Mouse (Mus musculus) right cerebral cortex, postnatal 36 days (tissue): Measurements from ENCODE around the gene Selenon.

ENCODE experiments used
- DNase-seq, 2 experiments: peaks; one replicate each; pipeline ENCODE4 v3.0.0; 2022; ENCODE audit warnings: low spot score in 2 of 2, mixed read lengths in 1 of 2

The Selenon gene

GRCm38 (mm10) chr4:134546814-134547705 lies 4.9 kb downstream of the Selenon start:
- DNase-seq, result no peak

GRCm38 (mm10) chr4:134543261-134543660 lies 8.7 kb downstream of the Selenon start:
- DNase-seq, result peak; percentile 79 to 89

GRCm38 (mm10) chr4:134542726-134543125 lies 9.2 kb downstream of the Selenon start:
- DNase-seq, result no peak

- DNase-seq, result no peak
Observed at GRCm38 (mm10) chr4:134538997-134539580, 12.9 kb downstream of the Selenon start.

GRCm38 (mm10) chr4:134535787-134536151 lies 16.2 kb downstream of the Selenon start:
- DNase-seq, result peak; percentile 47 to 57

- DNase-seq, result peak; percentile 96
Observed at GRCm38 (mm10) chr4:134534932-134535786, 16.8 kb downstream of the Selenon start, which contains the start of gene Mtfr1l. Gene Mtfr1l (minus strand): TSS chr4:134535387.

GRCm38 (mm10) chr4:134534124-134534886 lies 17.7 kb downstream of the Selenon start:
- peak; percentile 32 to 42 for DNase-seq

- DNase-seq, result no peak
Observed at GRCm38 (mm10) chr4:134533421-134533820, 18.5 kb downstream of the Selenon start.

GRCm38 (mm10) chr4:134532928-134533327 lies 19.0 kb downstream of the Selenon start:
- no peak for DNase-seq

GRCm38 (mm10) chr4:134526220-134526619 lies 25.7 kb downstream of the Selenon start:
- no peak for DNase-seq

- no peak for DNase-seq
Observed at GRCm38 (mm10) chr4:134525806-134526205, 26.2 kb downstream of the Selenon start.

GRCm38 (mm10) chr4:134523447-134523846 lies 28.5 kb downstream of the Selenon start:
- no peak for DNase-seq

- no peak for DNase-seq
Observed at GRCm38 (mm10) chr4:134519281-134519680, 32.7 kb downstream of the Selenon start.

- DNase-seq, result no peak
Observed at GRCm38 (mm10) chr4:134518541-134518940, 33.4 kb downstream of the Selenon start.

- peak in 1 of 2 experiments; percentile 65 for DNase-seq
Observed at GRCm38 (mm10) chr4:134517719-134518118, 34.2 kb downstream of the Selenon start.

GRCm38 (mm10) chr4:134516981-134517380 lies 35.0 kb downstream of the Selenon start:
- DNase-seq, result peak in 1 of 2 experiments; percentile 67

- DNase-seq, result no peak
Observed at GRCm38 (mm10) chr4:134515614-134516013, 36.4 kb downstream of the Selenon start.

- no peak for DNase-seq
Observed at GRCm38 (mm10) chr4:134514309-134514930, 37.5 kb downstream of the Selenon start.

GRCm38 (mm10) chr4:134512798-134513197 lies 39.2 kb downstream of the Selenon start:
- DNase-seq, result no peak

GRCm38 (mm10) chr4:134511730-134512129 lies 40.2 kb downstream of the Selenon start:
- no peak for DNase-seq
